Mouse (Mus musculus): ENCODE measurements around the gene Gm17026. TPM values are rescaled to one million over a fixed set of nuclear protein-coding genes. Genes with fewer than 3 reads are reported as not detected.
"Not testable (repeated sequence)": the region's sequence is repeated elsewhere in the genome, so short reads cannot be mapped to it uniquely, and the experiment has no call there.

The Gm17026 gene
- polyA plus RNA-seq (2016; fragmentation: Nextera tagmentation; extraction: Ambion mirVana): not detected in 2 replicates

DNA sequence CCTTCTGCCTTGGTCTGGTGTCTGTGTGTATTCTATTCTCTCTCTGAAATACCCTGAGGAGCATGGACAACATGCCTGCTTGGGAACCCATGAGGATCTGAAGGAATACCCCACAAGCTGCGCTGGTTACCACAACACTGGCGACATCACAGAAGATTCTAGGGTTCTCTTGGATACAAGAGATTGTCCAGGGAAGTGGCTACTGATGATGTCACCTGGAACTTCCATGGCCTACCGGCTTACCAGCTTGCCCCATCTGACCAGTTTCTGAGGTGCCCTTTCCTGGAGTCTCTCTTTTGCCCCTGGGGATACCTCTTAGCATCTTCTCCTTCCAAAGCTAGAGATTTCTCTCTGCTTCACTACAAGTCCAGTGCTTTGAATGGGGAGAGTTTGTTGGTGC lies at the start of gene Gm17026:
Gene Gm17026 (minus strand): TSS at position 101 of the 400 bp plus-strand sequence.
- not testable (repeated sequence) for H3K27ac ChIP-seq (ENCODE audit: poor library complexity, severe bottlenecking); H3K4me2 ChIP-seq; H3K36me3 ChIP-seq; H3K27me3 ChIP-seq (replicated peaks); H3K9me3 ChIP-seq (replicated peaks); ATAC-seq (ENCODE audit: insufficient number of reproducible peaks, low FRiP score); H3K4me1 ChIP-seq (replicated peaks); H3K9ac ChIP-seq; H3K4me3 ChIP-seq
- WGBS: 80% methylated on average over 1 of the region's 3 CpGs

GRCm38 (mm10) chr14:42297258-42297657 lies 37.4 kb upstream of the Gm17026 start, which contains the start of gene Gm9611:
Gene Gm9611 (minus strand): TSS chr14:42297358.
- H3K27me3 ChIP-seq (replicated peaks); H3K4me1 ChIP-seq (replicated peaks); H3K4me2 ChIP-seq; ATAC-seq (ENCODE audit: insufficient number of reproducible peaks, low FRiP score); H3K9ac ChIP-seq; H3K36me3 ChIP-seq; H3K4me3 ChIP-seq; H3K9me3 ChIP-seq (replicated peaks); H3K27ac ChIP-seq (ENCODE audit: poor library complexity, severe bottlenecking): not testable (repeated sequence)
- no CpG with 5 or more reads among the region's 3 CpGs for WGBS

- not testable (repeated sequence) for H3K27me3 ChIP-seq (replicated peaks); H3K27ac ChIP-seq (ENCODE audit: poor library complexity, severe bottlenecking); H3K4me1 ChIP-seq (replicated peaks); H3K36me3 ChIP-seq; H3K9ac ChIP-seq; ATAC-seq (ENCODE audit: insufficient number of reproducible peaks, low FRiP score); H3K9me3 ChIP-seq (replicated peaks); H3K4me3 ChIP-seq; H3K4me2 ChIP-seq
- 65% methylated on average over 9 of the region's 10 CpGs for WGBS
These were observed 42.9 kb downstream of the Gm17026 start for GRCm38 (mm10) chr14:42216766-42217537.

Small RNA genes within 50 kb of the gene (microRNA-seq; reads per million reads assigned to microRNA genes)
- gene Gm25208 (not detected), gene Gm25892 (not detected)

Other genes with a start within 250 kb of the Gm17026 start
- not detected in 2 replicates for gene Gm7951, start 142.7 kb downstream of the Gm17026 start, polyA plus RNA-seq (2016; fragmentation: Nextera tagmentation; extraction: Ambion mirVana)
- not detected in 2 replicates for gene Gm17027, start 97.4 kb downstream of the Gm17026 start, polyA plus RNA-seq (2016; fragmentation: Nextera tagmentation; extraction: Ambion mirVana)
- not detected in 2 replicates for gene Gm3573, start 69.3 kb downstream of the Gm17026 start, polyA plus RNA-seq (2016; fragmentation: Nextera tagmentation; extraction: Ambion mirVana)
- not detected in 2 replicates for gene Gm9611, start 37.3 kb upstream of the Gm17026 start, polyA plus RNA-seq (2016; fragmentation: Nextera tagmentation; extraction: Ambion mirVana)
- gene Gm7995, start 50.2 kb upstream of the Gm17026 start, polyA plus RNA-seq (2016; fragmentation: Nextera tagmentation; extraction: Ambion mirVana): not detected in 2 replicates
- gene Gm8005, start 179.6 kb upstream of the Gm17026 start, polyA plus RNA-seq (2016; fragmentation: Nextera tagmentation; extraction: Ambion mirVana): not detected in 2 replicates
- not detected in 2 replicates for gene Gm8011, start 203.8 kb upstream of the Gm17026 start, polyA plus RNA-seq (2016; fragmentation: Nextera tagmentation; extraction: Ambion mirVana)
- not detected in 2 replicates for gene Gm8020, start 242.3 kb upstream of the Gm17026 start, polyA plus RNA-seq (2016; fragmentation: Nextera tagmentation; extraction: Ambion mirVana)

Data from heart, embryonic 12.5 days (tissue).